Mouse (Mus musculus) CH12.LX (cell line): ENCODE measurements around the gene Pitpnm2. TPM values are rescaled to one million over a fixed set of nuclear protein-coding genes. Genes with fewer than 3 reads are reported as not detected.

Experiments
- DNase-seq: peaks from one replicate; pipeline ENCODE4 v3.0.0-alpha.2; 2013; ENCODE audit errors: extremely low read depth
- H3K27ac ChIP-seq: 2 replicates; pipeline ENCODE4 v1.5.1; 2012; ENCODE audit warnings: low read depth, mild to moderate bottlenecking, control low read depth, moderate library complexity; ENCODE audit not compliant: insufficient read depth
- H3K27me3 ChIP-seq: replicated peaks from 2 replicates; pipeline ENCODE3; 2012; ENCODE audit warnings: inconsistent platforms
- H3K36me3 ChIP-seq, 2 experiments: replicated peaks in 1 of 2; 2 replicates each; pipeline versions ENCODE3 to v1.6.1; 2012; ENCODE audit warnings: inconsistent platforms in 1 of 2, low read length in 1 of 2, mild to moderate bottlenecking in 1 of 2, mixed read lengths in 1 of 2, moderate library complexity in 1 of 2; ENCODE audit not compliant: control insufficient read depth in 1 of 2, insufficient read depth in 1 of 2
- H3K4me1 ChIP-seq, 2 experiments: 2 replicates each; pipeline ENCODE4 v1.6.1; 2012; ENCODE audit warnings: inconsistent platforms in 1 of 2, moderate library complexity in 1 of 2; ENCODE audit not compliant: insufficient read depth in 2 of 2, control insufficient read depth in 1 of 2
- H3K4me2 ChIP-seq: 2 replicates; pipeline ENCODE4 v1.6.1; 2012; ENCODE audit warnings: low read depth, mild to moderate bottlenecking, control low read depth; ENCODE audit not compliant: poor library complexity, insufficient read depth, severe bottlenecking
- H3K4me3 ChIP-seq, 3 experiments: fragments of 150-350 bp in 1 of 3; sonication (generic) in 1 of 3; replicated peaks in 1 of 3; 2 replicates each; pipeline versions ENCODE3 to v1.5.1; 2011 to 2012; ENCODE audit warnings: low read depth in 2 of 3, low read length in 2 of 3, mild to moderate bottlenecking in 2 of 3, moderate library complexity in 2 of 3, control low read depth in 1 of 3, improper control_type of control experiment in 1 of 3, inconsistent platforms in 1 of 3, mixed read lengths in 1 of 3; ENCODE audit not compliant: poor library complexity in 1 of 3
- H3K79me2 ChIP-seq: replicated peaks from 2 replicates; pipeline ENCODE4 v1.6.1; 2012; ENCODE audit warnings: mild to moderate bottlenecking, moderate library complexity; ENCODE audit not compliant: control insufficient read depth, poor library complexity, insufficient read depth, severe bottlenecking; ENCODE audit errors: extremely low read depth
- H3K9ac ChIP-seq: 2 replicates; pipeline ENCODE4 v1.6.1; 2012; ENCODE audit warnings: low read depth, mild to moderate bottlenecking, control low read depth, moderate library complexity; ENCODE audit not compliant: insufficient read depth
- H3K9me3 ChIP-seq: replicated peaks from 2 replicates; pipeline ENCODE3; 2012; ENCODE audit warnings: low read length, inconsistent platforms, mixed read lengths
- BHLHE40 ChIP-seq: IDR thresholded peaks from 2 replicates; pipeline ENCODE4 v1.6.1; 2011; ENCODE audit warnings: mild to moderate bottlenecking, low read depth, low read length, improper control_type of control experiment
- CHD2 ChIP-seq: IDR thresholded peaks from 2 replicates; pipeline ENCODE4 v1.6.1; 2011; ENCODE audit warnings: low read length, improper control_type of control experiment
- CTCF ChIP-seq, 2 experiments: IDR thresholded peaks in 1 of 2; conservative IDR thresholded peaks in 1 of 2; 2 replicates each; pipeline ENCODE4 v1.5.1; 2011 to 2012; ENCODE audit warnings: low read depth in 2 of 2, low read length in 2 of 2, improper control_type of control experiment in 1 of 2, inconsistent platforms in 1 of 2, mild to moderate bottlenecking in 1 of 2, moderate library complexity in 1 of 2
- ELF1 ChIP-seq: IDR thresholded peaks from 2 replicates; pipeline ENCODE4 v1.6.1; 2014; ENCODE audit warnings: low read depth, mild to moderate bottlenecking, inconsistent platforms, low read length, improper control_type of control experiment
- EP300 ChIP-seq: IDR thresholded peaks from 2 replicates; pipeline ENCODE4 v1.6.1; 2011; ENCODE audit warnings: low read length, improper control_type of control experiment
- ETS1 ChIP-seq: conservative IDR thresholded peaks from 2 replicates; pipeline ENCODE4 v1.6.1; 2012; ENCODE audit warnings: low read depth, mild to moderate bottlenecking, inconsistent platforms, low read length, improper control_type of control experiment, moderate library complexity
- HCFC1 ChIP-seq: IDR thresholded peaks from 2 replicates; pipeline ENCODE4 v1.6.1; 2012; ENCODE audit warnings: low read depth, mild to moderate bottlenecking, inconsistent platforms, low read length, improper control_type of control experiment
- MAX ChIP-seq: IDR thresholded peaks from 2 replicates; pipeline ENCODE4 v1.6.1; 2011; ENCODE audit warnings: low read length, improper control_type of control experiment
- MEF2A ChIP-seq: IDR thresholded peaks from 2 replicates; pipeline ENCODE4 v1.6.1; 2014; ENCODE audit warnings: low read depth, mild to moderate bottlenecking, inconsistent platforms, low read length, improper control_type of control experiment, borderline replicate concordance
- MXI1 ChIP-seq: IDR thresholded peaks from 2 replicates; pipeline ENCODE4 v1.6.1; 2011; ENCODE audit warnings: mild to moderate bottlenecking, low read depth, low read length, improper control_type of control experiment
- NELFE ChIP-seq: IDR thresholded peaks from 2 replicates; pipeline ENCODE4 v1.6.1; 2011; ENCODE audit warnings: low read depth, low read length, improper control_type of control experiment
- POLR2AphosphoS2 ChIP-seq: IDR thresholded peaks from 2 replicates; pipeline ENCODE4 v1.6.1; 2011; ENCODE audit warnings: low read depth, low read length, improper control_type of control experiment
- RAD21 ChIP-seq: IDR thresholded peaks from 2 replicates; pipeline ENCODE4 v1.6.1; 2011; ENCODE audit warnings: low read depth, mild to moderate bottlenecking, low read length, improper control_type of control experiment, moderate library complexity
- RCOR1 ChIP-seq: conservative IDR thresholded peaks from 2 replicates; pipeline ENCODE4 v1.6.1; 2012; ENCODE audit warnings: low read depth, mild to moderate bottlenecking, inconsistent platforms, low read length, improper control_type of control experiment
- TCF12 ChIP-seq: IDR thresholded peaks from 2 replicates; pipeline ENCODE4 v1.6.1; 2014; ENCODE audit warnings: low read depth, mild to moderate bottlenecking, inconsistent platforms, low read length, improper control_type of control experiment
- ZC3H11A ChIP-seq: IDR thresholded peaks from 2 replicates; pipeline ENCODE4 v1.6.1; 2012; ENCODE audit warnings: low read depth, mild to moderate bottlenecking, inconsistent platforms, low read length, improper control_type of control experiment
- ZMIZ1 ChIP-seq: IDR thresholded peaks from 2 replicates; pipeline ENCODE4 v1.6.1; 2012; ENCODE audit warnings: low read depth, mild to moderate bottlenecking, inconsistent platforms, low read length, improper control_type of control experiment
- ZNF384 ChIP-seq: IDR thresholded peaks from 2 replicates; pipeline ENCODE4 v1.6.1; 2012; ENCODE audit warnings: low read depth, low read length, improper control_type of control experiment, inconsistent platforms
- dilution Hi-C: fragments of 300-500 bp; cut with MboI; formaldehyde crosslinking; loops from 2 replicates; pipeline ENCODE4 v1.14.3; 2020; ENCODE audit warnings: low sequenced_read_pairs; ENCODE audit not compliant: extremely low pct_unique_long_range_greater_than_20kb, extremely low pct_ligation_motif_present
- in situ Hi-C: fragments of 300-500 bp; cut with MboI; formaldehyde crosslinking; loops from 3 replicates; pipeline ENCODE4 v1.14.3; 2019; ENCODE audit warnings: low sequenced_read_pairs, low pct_ligation_motif_present, low pct_unique_long_range_greater_than_20kb, mixed read lengths
- polyA plus RNA-seq: library from polyadenylated mRNA; unstranded; fragments of >175 nt; gene quantifications from 2 replicates; pipeline ENCODE4 v1.2.1, GENCODE M21; 2012; ENCODE audit warnings: low read depth; ENCODE audit not compliant: insufficient read length
- total RNA-seq, 2 experiments: library from RNA; depleted of rRNA; stranded (reverse); fragments of 300-350 nt in 1 of 2; fragments of >200 nt in 1 of 2; gene quantifications; 2 replicates each; pipeline ENCODE4 v1.2.3; 2012 to 2014

Pitpnm2 gene
- total and polyA plus RNA-seq, 3 experiments: 1.0 to 11.9 (median 5.3) TPM

DNA sequence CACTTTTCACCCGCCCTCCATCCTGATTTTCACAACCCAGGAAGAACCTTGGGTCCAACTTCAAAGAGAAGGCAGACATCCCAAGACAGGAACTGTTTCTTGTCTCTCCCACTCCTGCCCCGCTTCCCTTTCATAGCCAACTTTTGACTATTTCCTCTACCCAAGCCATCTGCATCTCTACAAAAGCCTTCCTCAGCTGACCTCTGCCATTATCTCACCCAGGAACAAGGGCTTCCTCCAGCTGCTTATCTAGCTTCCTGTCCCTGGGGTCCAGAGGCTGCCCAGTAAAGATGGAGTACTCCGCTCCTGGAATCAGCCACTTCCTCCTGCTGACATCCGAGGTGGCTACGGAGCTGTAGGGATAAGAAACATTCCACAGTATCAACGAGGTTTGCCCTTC is 17.3 kb upstream of the Pitpnm2 start (continued):
- no peak for TF ChIP-seq ELF1

DNA sequence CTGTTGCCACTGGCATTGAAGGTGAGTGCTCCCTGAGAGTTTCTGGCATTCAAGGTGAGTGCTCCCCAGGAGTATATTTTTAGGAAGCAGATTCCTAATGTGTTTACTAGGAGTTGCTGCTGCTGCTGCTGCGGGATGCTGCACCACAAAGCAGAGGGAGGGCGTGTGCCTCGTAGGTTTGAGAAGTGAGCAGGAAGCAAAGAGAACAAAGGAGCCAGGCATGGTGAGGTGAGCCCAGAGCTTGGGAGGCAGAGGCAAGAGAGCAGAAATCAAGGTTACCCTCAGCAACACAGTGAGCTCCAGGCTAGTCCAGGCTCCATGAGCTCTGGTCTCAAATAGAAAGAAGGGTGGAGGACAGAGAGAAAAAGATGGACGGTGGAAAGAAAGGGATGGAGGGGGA is 13.7 kb upstream of the Pitpnm2 start:
- Histone ChIP-seq H3K79me2 (no peaks in the 10 kb centered on the region), H3K4me3 (no peak overlapping the region), H3K9me3 (peaks cover 6% of the 10 kb centered on the region), H3K27ac (no peak overlapping the region), H3K9ac (no peak overlapping the region), H3K4me2 (no peak overlapping the region), H3K4me1 (no peaks in the 10 kb centered on the region), H3K36me3 (peaks cover 18 to 74% of the 10 kb centered on the region in 2 experiments), H3K27me3 (no peaks in the 10 kb centered on the region)
- in situ Hi-C loops (no loop called here), dilution Hi-C loops (no loop called here)
- TF ChIP-seq NELFE (no peak), MAX (no peak), MEF2A (no peak), CHD2 (no peak), TCF12 (no peak), RCOR1 (no peak), MXI1 (no peak), ZC3H11A (no peak), POLR2AphosphoS2 (no peak), ZMIZ1 (no peak), ETS1 (no peak), ZNF384 (no peak), HCFC1 (no peak), RAD21 (no peak), CTCF (conservative IDR thresholded peaks at IDR 0.05 in 1 of 2, IDR thresholded peaks at IDR 0.05 in 1 of 2; ENCODE audit: low read depth in 2 of 2, low read length in 2 of 2) (no peak), EP300 (no peak)
- no peak for DNase-seq

DNA sequence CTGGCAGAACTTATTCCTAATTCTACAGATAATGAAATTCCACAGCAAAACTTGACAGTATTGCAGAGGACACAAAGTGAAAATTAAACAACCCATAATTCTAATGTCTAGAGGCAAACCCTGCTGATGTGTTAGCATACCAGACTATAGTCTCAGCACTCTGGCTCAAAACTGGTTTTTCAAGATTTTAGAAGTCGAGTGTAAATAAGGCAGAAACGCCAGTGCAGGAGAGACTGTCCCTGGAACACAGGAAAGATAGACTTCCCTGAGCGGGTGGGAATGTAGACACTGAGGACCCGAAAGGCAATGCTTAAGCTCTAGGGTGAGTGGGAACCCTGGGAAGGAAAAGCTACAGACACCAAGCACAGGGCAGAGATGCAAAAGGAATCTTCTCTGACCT is 12.5 kb upstream of the Pitpnm2 start:
- H3K4me1 ChIP-seq: no peaks in the 10 kb centered on the region
- H3K27me3 ChIP-seq: no peaks in the 10 kb centered on the region
- TF ChIP-seq BHLHE40 (no peak), ZC3H11A (no peak)
- H3K9me3 ChIP-seq: peaks cover 6% of the 10 kb centered on the region
- no peak overlapping the region for H3K27ac ChIP-seq
- dilution Hi-C loops: no loop called here
- H3K9ac ChIP-seq: no peak overlapping the region
- in situ Hi-C loops: no loop called here
- no peak overlapping the region for H3K4me2 ChIP-seq
- H3K79me2 ChIP-seq: no peaks in the 10 kb centered on the region
- DNase-seq: no peak
- H3K36me3 ChIP-seq: peaks cover 27 to 82% of the 10 kb centered on the region in 2 experiments
- no peak overlapping the region for H3K4me3 ChIP-seq
